Mouse (Mus musculus) megakaryocyte, embryonic 14.5 days (primary cell): ENCODE measurements around the gene Mast4. TPM values are rescaled to one million over a fixed set of nuclear protein-coding genes. Genes with fewer than 3 reads are reported as not detected.

ENCODE experiments used
- H3K27me3 ChIP-seq: replicated peaks from 2 replicates; pipeline ENCODE3; 2012; ENCODE audit warnings: inconsistent platforms
- H3K36me3 ChIP-seq: replicated peaks from 2 replicates; pipeline ENCODE3; 2012; ENCODE audit warnings: low read length, inconsistent platforms, mixed read lengths
- H3K4me1 ChIP-seq: 2 replicates; pipeline ENCODE4 v1.6.1; 2012; ENCODE audit warnings: inconsistent platforms
- H3K4me3 ChIP-seq: replicated peaks from 2 replicates; pipeline ENCODE3; 2012; ENCODE audit warnings: moderate library complexity, mild to moderate bottlenecking, inconsistent platforms
- H3K9me3 ChIP-seq: 2 replicates; pipeline ENCODE4 v1.6.1; 2012; ENCODE audit warnings: inconsistent platforms
- FLI1 ChIP-seq: IDR thresholded peaks from 2 replicates; pipeline ENCODE4 v1.6.1; 2012; ENCODE audit warnings: low read length, inconsistent platforms, mixed read lengths
- GATA1 ChIP-seq: IDR thresholded peaks from 3 replicates; pipeline ENCODE4 v1.6.1; 2012; ENCODE audit warnings: mixed read lengths, low read length, inconsistent platforms, borderline replicate concordance
- polyA plus RNA-seq: library from polyadenylated mRNA; stranded (reverse); fragments of >175 nt; gene quantifications from 2 replicates; pipeline ENCODE4 v1.2.3, GENCODE M21; 2012; ENCODE audit warnings: low replicate concordance; ENCODE audit not compliant: insufficient read depth

Gene Mast4
- polyA plus RNA-seq, 1 experiment, result 3.5 TPM

- no peak for TF ChIP-seq GATA1
- TF ChIP-seq FLI1, result no peak
- H3K27me3 ChIP-seq, result no peaks in the 10 kb centered on the region
Observed at GRCm38 (mm10) chr13:103131781-103132180, 202.5 kb downstream of the Mast4 start.

GRCm38 (mm10) chr13:103129130-103129797, 205.0 kb downstream of the Mast4 start:
- H3K9me3 ChIP-seq, result no peaks in the 10 kb centered on the region
- H3K36me3 ChIP-seq, result no peaks in the 10 kb centered on the region
- H3K4me1 ChIP-seq, result no peaks in the 10 kb centered on the region
- no peaks in the 10 kb centered on the region for H3K27me3 ChIP-seq
- no peak overlapping the region for H3K4me3 ChIP-seq
- TF ChIP-seq FLI1, result no peak
- no peak for TF ChIP-seq GATA1

More at GRCm38 (mm10) chr13:103131781-103132180, 202.5 kb downstream of the Mast4 start:
- Histone ChIP-seq H3K4me1 (no peaks in the 10 kb centered on the region), H3K9me3 (peaks cover 15% of the 10 kb centered on the region), H3K4me3 (no peak overlapping the region), H3K36me3 (no peaks in the 10 kb centered on the region)

- no peak for TF ChIP-seq GATA1
- no peak for TF ChIP-seq FLI1
- H3K4me3 ChIP-seq, result no peak overlapping the region
- H3K9me3 ChIP-seq, result no peaks in the 10 kb centered on the region
- no peaks in the 10 kb centered on the region for H3K27me3 ChIP-seq
- H3K36me3 ChIP-seq, result no peaks in the 10 kb centered on the region
- no peaks in the 10 kb centered on the region for H3K4me1 ChIP-seq
Observed at GRCm38 (mm10) chr13:103128729-103129128, 205.6 kb downstream of the Mast4 start.

DNA sequence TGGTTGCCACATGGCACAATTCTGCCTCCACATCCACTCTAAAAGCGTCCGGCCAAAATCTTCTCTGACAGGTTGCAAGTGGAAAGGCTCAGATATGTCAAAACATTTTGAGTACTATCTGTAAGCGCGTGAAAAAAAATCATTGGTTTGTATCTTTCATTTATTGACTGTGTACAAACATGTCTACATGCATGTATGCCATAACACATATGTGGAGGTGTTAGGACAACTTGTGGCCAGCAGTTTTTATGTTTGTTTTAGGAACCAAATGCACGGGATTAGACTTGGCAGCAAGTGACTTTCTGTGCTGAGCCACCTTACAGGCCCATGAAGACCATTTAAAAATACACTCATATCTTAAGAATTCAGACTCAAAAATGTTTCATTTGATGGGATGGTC, 206.7 kb downstream of the Mast4 start:
- TF ChIP-seq GATA1 (no peak), FLI1 (no peak)
- no peaks in the 10 kb centered on the region for H3K9me3 ChIP-seq

GRCm38 (mm10) chr13:103123716-103124115, 210.6 kb downstream of the Mast4 start:
- Histone ChIP-seq H3K9me3 (no peaks in the 10 kb centered on the region), H3K4me3 (no peak overlapping the region), H3K4me1 (no peaks in the 10 kb centered on the region), H3K36me3 (no peaks in the 10 kb centered on the region), H3K27me3 (peaks cover 6% of the 10 kb centered on the region)
- TF ChIP-seq GATA1 (no peak), FLI1 (no peak)

More for the DNA sequence above, 206.7 kb downstream of the Mast4 start:
- H3K4me3 ChIP-seq, result no peak overlapping the region
- no peaks in the 10 kb centered on the region for H3K4me1 ChIP-seq
- H3K36me3 ChIP-seq, result no peaks in the 10 kb centered on the region
- no peaks in the 10 kb centered on the region for H3K27me3 ChIP-seq

GRCm38 (mm10) chr13:103121796-103122792, 212.2 kb downstream of the Mast4 start:
- no peak overlapping the region for H3K4me3 ChIP-seq
- no peaks in the 10 kb centered on the region for H3K4me1 ChIP-seq
- peaks cover 6% of the 10 kb centered on the region for H3K27me3 ChIP-seq
- no peak for TF ChIP-seq FLI1
- TF ChIP-seq GATA1, result no peak
- H3K36me3 ChIP-seq, result no peaks in the 10 kb centered on the region
- no peaks in the 10 kb centered on the region for H3K9me3 ChIP-seq

- TF ChIP-seq FLI1, result no peak
- TF ChIP-seq GATA1, result no peak
- Histone ChIP-seq H3K36me3 (no peaks in the 10 kb centered on the region), H3K9me3 (no peaks in the 10 kb centered on the region), H3K4me1 (no peaks in the 10 kb centered on the region), H3K4me3 (no peak overlapping the region), H3K27me3 (peaks cover 6% of the 10 kb centered on the region)
Observed at GRCm38 (mm10) chr13:103120669-103121131, 213.6 kb downstream of the Mast4 start.

DNA sequence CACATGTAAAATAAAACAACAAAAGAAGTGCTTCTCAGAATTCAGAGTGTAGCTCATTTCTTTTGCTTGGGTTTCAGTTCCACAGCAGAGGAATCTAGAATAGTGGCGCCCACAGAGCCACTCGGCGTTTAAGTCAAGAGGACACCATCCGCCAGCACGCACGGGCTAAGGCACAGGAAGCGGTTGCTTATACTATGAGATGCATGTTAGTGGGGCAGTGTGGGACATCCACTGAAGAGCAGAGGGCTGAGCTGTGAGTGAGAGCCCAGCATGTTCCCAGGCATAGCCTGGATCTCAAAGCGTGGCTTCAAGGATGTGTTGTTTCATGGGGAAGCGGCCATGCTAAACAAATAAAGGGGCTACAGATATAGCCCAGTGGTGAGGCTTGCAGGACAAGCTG, 214.6 kb downstream of the Mast4 start:
- no peak for TF ChIP-seq GATA1
- no peak for TF ChIP-seq FLI1
- Histone ChIP-seq H3K4me3 (no peak overlapping the region), H3K27me3 (peaks cover 6% of the 10 kb centered on the region), H3K4me1 (no peaks in the 10 kb centered on the region), H3K36me3 (no peaks in the 10 kb centered on the region), H3K9me3 (no peaks in the 10 kb centered on the region)

- no peaks in the 10 kb centered on the region for H3K4me1 ChIP-seq
- H3K9me3 ChIP-seq, result no peaks in the 10 kb centered on the region
- no peaks in the 10 kb centered on the region for H3K36me3 ChIP-seq
- peaks cover 5% of the 10 kb centered on the region for H3K27me3 ChIP-seq
- TF ChIP-seq FLI1 (no peak), GATA1 (no peak)
- no peak overlapping the region for H3K4me3 ChIP-seq
Observed at GRCm38 (mm10) chr13:103115116-103115515, 219.2 kb downstream of the Mast4 start.

GRCm38 (mm10) chr13:103114274-103114673, 220.0 kb downstream of the Mast4 start:
- Histone ChIP-seq H3K4me1 (0 out of 2 replicates have a peak, but pooled peaks cover 3% of the 10 kb centered on the region), H3K27me3 (peaks cover 5% of the 10 kb centered on the region), H3K36me3 (no peaks in the 10 kb centered on the region), H3K4me3 (no peak overlapping the region), H3K9me3 (no peaks in the 10 kb centered on the region)
- no peak for TF ChIP-seq FLI1
- no peak for TF ChIP-seq GATA1
